Mouse (Mus musculus) embryonic facial prominence, embryonic 15.5 days (tissue): ENCODE data around the gene Slc6a20a. TPM values are rescaled to one million over a fixed set of nuclear protein-coding genes. Genes with fewer than 3 reads are reported as not detected.
"Not testable (repeated sequence)": the region's sequence is repeated elsewhere in the genome, so short reads cannot be mapped to it uniquely, and the experiment has no call there.

Experiments
- ATAC-seq: fragments of 200-750 bp; cut with Nextera tagmentation; 2 replicates; pipeline ENCODE4 v1.8.0; 2017; ENCODE audit warnings: low read depth, moderate TSS enrichment; ENCODE audit not compliant: insufficient number of reproducible peaks, low FRiP score, low TSS enrichment
- H3K27ac ChIP-seq: fragments of 300-500 bp; sonication (generic); replicated peaks from 2 replicates; pipeline ENCODE4 v1.5.1; 2015; ENCODE audit warnings: mild to moderate bottlenecking, inconsistent platforms
- H3K27me3 ChIP-seq: fragments of 300-500 bp; sonication (generic); 2 replicates; pipeline ENCODE4 v1.6.1; 2015; ENCODE audit warnings: inconsistent platforms
- H3K36me3 ChIP-seq: fragments of 300-500 bp; sonication (generic); 2 replicates; pipeline ENCODE4 v1.6.1; 2015; ENCODE audit warnings: mild to moderate bottlenecking, inconsistent platforms
- H3K4me1 ChIP-seq: fragments of 300-500 bp; sonication (generic); 2 replicates; pipeline ENCODE4 v1.6.1; 2015; ENCODE audit warnings: inconsistent platforms
- H3K4me2 ChIP-seq: fragments of 300-500 bp; sonication (generic); replicated peaks from 2 replicates; pipeline ENCODE4 v1.6.1; 2015; ENCODE audit warnings: mild to moderate bottlenecking, inconsistent platforms
- H3K4me3 ChIP-seq: fragments of 300-500 bp; sonication (generic); replicated peaks from 2 replicates; pipeline ENCODE4 v1.5.1; 2015; ENCODE audit warnings: mild to moderate bottlenecking, inconsistent platforms
- H3K9ac ChIP-seq: fragments of 300-500 bp; sonication (generic); 2 replicates; pipeline ENCODE4 v1.6.1; 2015; ENCODE audit warnings: inconsistent platforms
- H3K9me3 ChIP-seq: fragments of 300-500 bp; sonication (generic); replicated peaks from 2 replicates; pipeline ENCODE4 v1.6.1; 2016; ENCODE audit warnings: inconsistent platforms
- WGBS: fragments of 180-500 bp; shearing (Covaris S2); methylation state at CpG from one replicate; pipeline ENCODE4 v1.1.7; 2015; 5-methylcytosine and 5-hydroxymethylcytosine counted together
- polyA plus RNA-seq: library from polyadenylated mRNA; unstranded; fragments of >200 nt; fragmentation: Nextera tagmentation; extraction: Ambion mirVana; gene quantifications from 2 replicates; pipeline ENCODE4 v1.2.1, GENCODE M21; 2015

Slc6a20a gene
- polyA plus RNA-seq, 1 experiment from 2014 or later, result 0.95 TPM

DNA sequence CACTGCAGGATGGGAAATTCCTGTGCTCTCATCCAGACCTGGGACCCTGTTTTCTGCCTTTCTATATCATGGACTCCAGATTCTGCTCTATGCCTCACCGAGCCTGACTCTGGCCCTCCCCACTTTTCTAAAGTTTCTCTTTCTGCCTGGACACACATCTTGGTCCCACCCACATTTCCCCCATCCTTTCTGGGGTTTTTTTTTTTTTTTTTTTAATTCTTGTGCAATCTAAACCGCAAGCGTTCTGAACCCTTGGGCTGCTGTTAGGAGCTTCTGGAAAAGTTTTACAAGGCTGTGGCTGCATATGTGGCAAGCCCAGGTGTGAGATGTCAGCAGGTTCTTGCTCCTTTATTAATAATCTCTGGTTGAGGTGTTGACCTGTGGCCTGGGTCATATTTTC is 5.0 kb upstream of the Slc6a20a start:
- H3K27ac ChIP-seq, result no peak overlapping the region
- no peak overlapping the region for H3K9ac ChIP-seq
- no peak overlapping the region for H3K4me3 ChIP-seq
- no peak for ATAC-seq
- peaks cover 29% of the 10 kb centered on the region for H3K27me3 ChIP-seq
- no peaks in the 10 kb centered on the region for H3K9me3 ChIP-seq
- 54% methylated on average over 3 of the region's 3 CpGs for WGBS
- no peaks in the 10 kb centered on the region for H3K36me3 ChIP-seq
- H3K4me2 ChIP-seq, result no peak overlapping the region
- H3K4me1 ChIP-seq, result peaks cover 5% of the 10 kb centered on the region

DNA sequence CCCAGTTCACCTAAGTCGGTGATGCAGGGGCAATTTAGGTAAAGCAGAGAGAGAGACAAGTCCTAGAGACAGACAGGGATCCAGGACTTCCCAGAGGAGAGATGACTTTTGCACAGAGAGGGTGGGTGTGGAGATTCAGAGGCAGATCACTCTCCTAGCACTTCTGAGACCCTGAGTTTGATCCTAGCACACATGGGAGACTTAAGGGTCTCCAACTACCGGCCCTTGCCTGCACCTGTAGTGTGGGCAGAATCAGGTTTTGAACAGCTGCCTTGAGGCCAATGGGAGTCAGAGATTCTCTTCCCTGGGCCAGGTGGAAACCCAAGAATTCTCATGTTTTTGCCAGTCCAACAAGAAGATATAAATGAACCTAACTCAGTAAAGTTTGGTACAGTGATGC is 513 bp upstream of the Slc6a20a start:
- H3K4me3 ChIP-seq, result peak overlapping the region; percentile 43; the same call in 1 of the 2 replicates
- ATAC-seq, result no peak
- no peaks in the 10 kb centered on the region for H3K36me3 ChIP-seq
- H3K9ac ChIP-seq, result no peak overlapping the region
- no peak overlapping the region for H3K27ac ChIP-seq
- H3K4me2 ChIP-seq, result peak overlapping the region; percentile 83
- 14% methylated on average over 2 of the region's 2 CpGs for WGBS
- H3K9me3 ChIP-seq, result no peaks in the 10 kb centered on the region
- H3K4me1 ChIP-seq, result peaks cover 11% of the 10 kb centered on the region
- H3K27me3 ChIP-seq, result peaks cover 64% of the 10 kb centered on the region

DNA sequence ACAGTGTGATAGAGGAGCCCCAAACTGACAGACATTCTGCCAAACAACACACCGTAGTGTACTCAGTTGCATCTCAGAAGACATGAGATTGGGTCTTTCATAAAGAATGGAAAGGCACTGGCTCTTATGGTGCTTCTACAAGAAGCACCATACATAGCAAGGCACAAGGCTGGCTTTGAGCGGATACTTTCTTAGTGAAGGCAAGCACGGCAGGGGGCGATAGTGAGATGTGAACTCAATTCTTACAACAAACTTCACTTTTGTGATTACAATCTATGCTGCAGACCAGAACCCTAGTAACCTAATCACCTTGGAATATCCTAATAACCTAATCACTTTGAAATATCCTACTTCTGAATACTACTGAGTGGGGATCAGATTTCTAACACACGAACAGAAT is 13.0 kb downstream of the Slc6a20a start:
- Histone ChIP-seq H3K4me2 (no peak overlapping the region), H3K4me3 (no peak overlapping the region), H3K27ac (no peak overlapping the region), H3K9ac (no peak overlapping the region), H3K9me3 (no peaks in the 10 kb centered on the region), H3K27me3 (no peaks in the 10 kb centered on the region), H3K36me3 (no peaks in the 10 kb centered on the region), H3K4me1 (no peaks in the 10 kb centered on the region)
- 46% methylated on average over 5 of the region's 5 CpGs for WGBS
- ATAC-seq, result no peak

DNA sequence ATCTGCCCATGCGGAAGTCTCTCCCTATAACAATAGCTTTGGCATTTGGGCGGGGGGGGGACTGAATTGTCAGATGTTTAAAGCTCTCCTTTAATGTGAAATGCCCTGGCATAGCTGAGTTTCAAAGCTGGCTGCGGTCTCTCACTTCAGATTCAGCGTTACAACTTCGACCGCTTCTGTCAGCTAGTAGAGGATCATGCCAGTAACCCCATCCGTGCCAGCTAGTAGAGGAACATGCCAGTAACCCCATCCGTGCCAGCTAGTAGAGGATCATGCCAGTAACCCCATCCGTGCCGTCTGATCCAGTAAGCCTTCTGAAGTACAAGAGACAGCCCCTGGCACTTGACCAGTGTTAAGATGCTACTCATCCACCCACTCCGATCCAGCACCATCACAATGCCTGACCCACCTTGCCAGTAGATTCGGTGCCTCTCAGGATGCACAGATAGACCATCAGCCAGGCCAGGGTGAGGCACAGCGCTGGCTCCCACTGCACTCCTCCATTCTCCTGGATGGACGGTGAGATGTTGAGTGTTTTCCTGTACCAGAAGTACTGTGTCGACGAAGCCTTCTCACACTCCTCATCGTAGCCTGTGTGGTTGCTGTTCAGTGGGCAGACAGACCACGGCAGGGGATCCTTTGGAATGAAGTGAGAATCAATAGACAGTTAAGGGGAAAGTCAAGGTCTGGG is 18.6 kb downstream of the Slc6a20a start:
- WGBS, result 79% methylated on average over 18 of the region's 18 CpGs
- H3K9ac ChIP-seq, ATAC-seq, H3K4me1 ChIP-seq, H3K4me2 ChIP-seq, H3K27ac ChIP-seq, H3K27me3 ChIP-seq, H3K9me3 ChIP-seq, H3K4me3 ChIP-seq, H3K36me3 ChIP-seq: not testable (repeated sequence)

GRCm38 (mm10) chr9:123658981-123659380 is 19.7 kb downstream of the Slc6a20a start:
- Histone ChIP-seq H3K9me3 (no peaks in the 10 kb centered on the region), H3K4me1 (no peaks in the 10 kb centered on the region), H3K27me3 (no peaks in the 10 kb centered on the region), H3K9ac (no peak overlapping the region), H3K4me3 (no peak overlapping the region), H3K36me3 (no peaks in the 10 kb centered on the region), H3K27ac (no peak overlapping the region), H3K4me2 (no peak overlapping the region)
- no peak for ATAC-seq

DNA sequence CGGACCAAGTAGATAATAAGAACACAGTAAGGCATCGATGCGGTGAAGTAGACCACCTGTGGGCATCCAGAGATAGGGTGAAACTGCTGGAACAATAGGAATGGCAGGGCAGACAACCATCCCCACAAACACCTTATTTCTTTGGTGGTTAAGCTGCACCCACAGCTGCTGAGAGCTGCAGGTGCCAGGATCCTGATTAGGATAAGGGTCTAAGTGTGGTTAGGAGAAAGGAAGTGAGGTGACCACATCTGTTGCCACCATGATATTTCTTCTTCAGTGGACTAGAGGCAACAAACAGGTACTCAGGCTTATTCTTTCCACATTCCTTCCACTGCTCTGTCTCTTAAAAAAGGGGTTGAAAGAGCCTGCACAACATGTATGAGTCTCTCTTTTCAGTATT is 21.2 kb downstream of the Slc6a20a start:
- 77% methylated on average over 3 of the region's 3 CpGs for WGBS
- H3K27ac ChIP-seq, result no peak overlapping the region
- ATAC-seq, result no peak

DNA sequence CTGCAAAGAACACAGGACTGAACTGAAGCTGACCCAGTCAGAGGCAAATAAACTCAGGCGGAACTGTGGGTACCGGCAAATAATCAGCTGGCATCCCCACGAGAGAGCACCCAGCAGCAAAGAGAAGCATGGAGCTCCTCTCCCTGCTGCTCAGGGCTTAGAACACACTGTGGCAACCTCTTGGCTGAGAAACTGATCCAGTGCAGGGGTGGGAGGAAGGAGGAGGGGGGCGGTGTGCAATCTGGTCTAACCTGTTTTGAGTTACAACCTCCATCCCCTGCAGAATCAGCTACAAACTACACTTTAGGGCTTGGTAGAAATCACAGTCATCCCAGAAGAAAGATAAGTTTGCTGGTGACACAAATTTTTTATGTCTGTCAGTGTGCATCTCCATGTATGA is 27.3 kb downstream of the Slc6a20a start:
- H3K27ac ChIP-seq, result no peak overlapping the region
- H3K4me2 ChIP-seq, result no peak overlapping the region
- H3K4me3 ChIP-seq, result no peak overlapping the region
- WGBS, result 24% methylated on average over 4 of the region's 4 CpGs
- no peaks in the 10 kb centered on the region for H3K9me3 ChIP-seq
- H3K4me1 ChIP-seq, result no peaks in the 10 kb centered on the region
- ATAC-seq, result 0 out of 2 replicates have a peak, but pooled peaks have one; percentile 60
- no peaks in the 10 kb centered on the region for H3K36me3 ChIP-seq
- no peak overlapping the region for H3K9ac ChIP-seq
- H3K27me3 ChIP-seq, result no peaks in the 10 kb centered on the region

More for the DNA sequence above, 21.2 kb downstream of the Slc6a20a start:
- H3K4me2 ChIP-seq, result no peak overlapping the region
- no peaks in the 10 kb centered on the region for H3K36me3 ChIP-seq
- H3K9me3 ChIP-seq, result no peaks in the 10 kb centered on the region
- no peaks in the 10 kb centered on the region for H3K27me3 ChIP-seq
- no peaks in the 10 kb centered on the region for H3K4me1 ChIP-seq
- no peak overlapping the region for H3K9ac ChIP-seq
- no peak overlapping the region for H3K4me3 ChIP-seq

DNA sequence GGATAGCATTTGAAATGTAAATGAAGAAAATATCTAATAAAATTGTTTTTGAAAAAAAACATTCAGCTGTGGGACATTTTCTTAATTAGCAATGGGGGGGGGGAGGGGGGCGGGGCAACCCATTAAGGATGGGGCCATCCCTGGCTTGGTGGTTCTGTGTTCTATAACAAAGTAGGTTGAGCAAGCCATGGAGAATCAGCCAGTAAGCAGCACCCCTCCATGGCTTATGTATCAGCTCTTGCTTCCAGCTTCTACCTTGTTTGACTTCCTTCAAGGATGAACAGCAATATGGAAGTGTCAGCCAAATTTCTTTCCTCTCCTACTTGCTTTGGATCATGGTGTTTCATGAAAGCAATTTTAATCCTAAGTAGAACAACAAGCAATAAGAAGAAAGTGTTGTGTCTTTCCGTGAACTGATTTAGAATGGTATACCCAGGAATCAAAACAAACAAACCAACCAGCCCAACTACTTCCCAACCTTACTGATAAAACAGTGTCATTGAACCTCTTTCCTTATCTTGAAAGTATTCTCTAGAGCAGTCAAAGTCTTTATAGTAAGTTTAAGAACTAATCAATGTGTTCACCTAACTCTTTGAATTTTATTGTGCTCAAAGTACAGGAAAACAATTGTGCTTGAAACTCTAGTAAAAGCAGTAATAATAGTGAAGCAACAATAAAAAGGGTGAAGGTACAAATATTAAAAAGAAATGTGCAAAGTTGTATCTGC is 28.7 kb downstream of the Slc6a20a start:
- 81% methylated on average over 2 of the region's 2 CpGs for WGBS

GRCm38 (mm10) chr9:123640106-123640505 is 38.6 kb downstream of the Slc6a20a start:
- H3K4me2 ChIP-seq, result no peak overlapping the region
- H3K9me3 ChIP-seq, result no peaks in the 10 kb centered on the region
- H3K27ac ChIP-seq, result no peak overlapping the region
- no peaks in the 10 kb centered on the region for H3K4me1 ChIP-seq
- no peak for ATAC-seq
- no peaks in the 10 kb centered on the region for H3K36me3 ChIP-seq
- no peak overlapping the region for H3K9ac ChIP-seq
- 58% methylated on average over 1 of the region's 1 CpGs for WGBS
- no peak overlapping the region for H3K4me3 ChIP-seq
- H3K27me3 ChIP-seq, result no peaks in the 10 kb centered on the region

More for the DNA sequence above, 28.7 kb downstream of the Slc6a20a start:
- no peak overlapping the region for H3K4me2 ChIP-seq
- H3K4me1 ChIP-seq, result no peaks in the 10 kb centered on the region
- ATAC-seq, result no peak
- no peak overlapping the region for H3K4me3 ChIP-seq
- H3K27me3 ChIP-seq, result no peaks in the 10 kb centered on the region
- no peaks in the 10 kb centered on the region for H3K36me3 ChIP-seq
- no peaks in the 10 kb centered on the region for H3K9me3 ChIP-seq
- H3K9ac ChIP-seq, result no peak overlapping the region
- no peak overlapping the region for H3K27ac ChIP-seq

DNA sequence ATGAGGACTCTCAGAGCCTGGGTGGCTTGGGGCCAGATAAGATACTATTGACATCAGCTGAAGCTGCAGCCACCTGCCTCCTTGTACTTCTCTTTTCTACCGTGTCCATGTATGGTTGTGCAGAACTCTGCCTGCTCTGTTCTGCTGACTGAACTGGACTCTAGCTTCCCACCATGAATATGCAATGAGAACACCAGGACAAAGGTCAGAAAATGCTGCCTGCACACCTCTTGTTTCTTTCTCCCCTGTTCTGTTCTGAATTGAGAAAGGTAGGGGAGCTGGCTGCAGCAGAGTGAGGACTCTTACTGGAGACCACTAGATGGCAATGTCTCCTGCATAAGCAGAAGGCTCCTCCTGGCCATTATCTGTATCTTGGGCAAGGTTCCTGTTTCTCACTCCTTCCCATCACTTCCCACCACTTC is 40.0 kb downstream of the Slc6a20a start:
- Histone ChIP-seq H3K4me1 (no peaks in the 10 kb centered on the region), H3K27me3 (no peaks in the 10 kb centered on the region), H3K9ac (no peak overlapping the region), H3K27ac (no peak overlapping the region), H3K4me3 (no peak overlapping the region), H3K4me2 (no peak overlapping the region), H3K36me3 (no peaks in the 10 kb centered on the region), H3K9me3 (no peaks in the 10 kb centered on the region)
- 0 out of 2 replicates have a peak, but pooled peaks have one; percentile 43 for ATAC-seq
- WGBS, result 73% methylated on average over 1 of the region's 1 CpGs

DNA sequence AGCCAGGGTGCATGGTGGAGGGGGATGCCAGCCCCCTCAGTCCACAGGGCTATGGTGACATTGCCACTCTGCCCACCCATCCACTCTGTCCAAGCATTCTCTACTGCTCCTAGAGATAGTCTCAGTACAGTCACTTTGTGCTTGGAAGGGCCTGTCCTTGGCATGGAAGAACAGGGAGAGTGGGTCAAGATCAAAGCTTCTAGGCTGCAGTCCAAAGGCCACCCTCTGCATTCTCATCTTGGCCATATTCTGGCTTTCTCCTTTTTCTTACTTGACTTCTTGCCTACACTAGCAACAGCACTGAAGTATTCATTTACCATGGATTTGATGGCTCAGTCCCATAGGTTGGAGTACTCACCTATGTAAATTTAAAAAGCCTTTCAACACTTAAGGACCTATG is 40.5 kb downstream of the Slc6a20a start:
- no peaks in the 10 kb centered on the region for H3K27me3 ChIP-seq
- H3K4me2 ChIP-seq, result no peak overlapping the region
- no peak overlapping the region for H3K4me3 ChIP-seq
- ATAC-seq, result no peak
- no peaks in the 10 kb centered on the region for H3K9me3 ChIP-seq
- no peak overlapping the region for H3K27ac ChIP-seq
- H3K9ac ChIP-seq, result no peak overlapping the region
- H3K36me3 ChIP-seq, result no peaks in the 10 kb centered on the region
- H3K4me1 ChIP-seq, result no peaks in the 10 kb centered on the region

- Histone ChIP-seq H3K4me1 (no peaks in the 10 kb centered on the region), H3K27me3 (no peaks in the 10 kb centered on the region), H3K9ac (no peak overlapping the region), H3K36me3 (no peaks in the 10 kb centered on the region), H3K4me2 (no peak overlapping the region), H3K27ac (no peak overlapping the region), H3K4me3 (no peak overlapping the region), H3K9me3 (no peaks in the 10 kb centered on the region)
- WGBS, result 61% methylated on average over 5 of the region's 5 CpGs
- no peak for ATAC-seq
These were observed 41.9 kb downstream of the Slc6a20a start for GRCm38 (mm10) chr9:123636771-123637170.
